Mouse (Mus musculus) adrenal gland, adult 2 months (tissue): ENCODE measurements around the gene Baiap2l1. TPM values are rescaled to one million over a fixed set of nuclear protein-coding genes. Genes with fewer than 3 reads are reported as not detected.
A peak's percentile ranks its signal among the peaks of the same experiment; 100 is the strongest.
"Not testable (repeated sequence)": the region's sequence is repeated elsewhere in the genome, so short reads cannot be mapped to it uniquely, and the experiment has no call there.

Source experiments
- DNase-seq: peaks from one replicate; pipeline ENCODE4 v3.0.0; 2021
- long read RNA-seq: library from polyadenylated mRNA; stranded (forward); transcript quantifications from one replicate; pipeline ENCODE4 v2.0.0, GENCODE M21; 2021
- polyA plus RNA-seq: library from polyadenylated mRNA; depleted of rRNA; stranded (reverse); fragments of >200 nt; gene quantifications from 2 replicates; pipeline ENCODE4 v1.2.3, GENCODE M21; 2012; rRNA removed
- total RNA-seq, 2 experiments: library from RNA; stranded (reverse); gene quantifications; 2 replicates each; pipeline ENCODE4 v1.2.3; 2021

Gene Baiap2l1
- total RNA-seq (1 to 10 TPM; 8.5 to 8.6 TPM), polyA plus RNA-seq (5.6 and 6.9 TPM in 2 replicates)
- long read RNA-seq, partial matches to known transcripts: 1 of 2 reads
- long read RNA-seq, other reads (novel, unspliced or antisense): 1 of 2 reads

DNA sequence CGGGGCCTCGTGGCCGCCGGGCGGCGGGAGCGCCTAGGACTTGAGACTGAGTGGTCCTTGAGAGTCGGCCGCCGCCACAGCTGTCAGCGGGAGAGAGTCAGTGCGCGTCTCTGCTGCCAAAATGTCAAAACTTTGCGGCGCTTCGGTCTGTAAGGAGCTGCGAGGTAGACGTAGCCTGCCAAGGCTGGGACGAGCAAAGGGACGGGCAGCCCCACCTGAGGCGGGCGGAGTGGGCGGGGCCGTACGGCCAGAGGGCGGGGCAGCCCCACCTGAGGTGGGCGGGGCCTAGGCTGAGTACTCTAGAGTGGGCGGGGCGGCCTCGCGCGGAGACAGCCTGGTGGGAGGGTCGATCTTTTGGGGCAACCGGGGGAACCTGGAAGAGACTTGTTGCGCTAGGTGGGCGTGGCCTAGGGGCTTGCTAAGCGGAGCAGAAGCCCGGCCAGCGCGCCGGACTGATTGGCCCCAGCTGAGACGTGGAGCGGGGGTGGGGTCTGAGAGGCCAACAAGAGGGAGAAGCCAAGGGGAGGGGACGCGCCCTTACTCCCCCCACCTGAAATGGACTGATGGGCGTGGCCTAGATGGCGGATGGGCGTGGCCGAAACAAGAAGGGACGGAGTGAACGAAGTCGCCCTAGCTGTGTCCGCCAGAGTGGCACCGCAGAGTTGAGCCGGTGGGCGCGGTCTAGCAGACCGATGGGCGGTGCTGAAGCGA lies at the start of gene Baiap2l1:
Baiap2l1 (minus strand) TSS at position 232 of the 711 bp plus-strand sequence.
- peak; percentile 96 for DNase-seq

DNA sequence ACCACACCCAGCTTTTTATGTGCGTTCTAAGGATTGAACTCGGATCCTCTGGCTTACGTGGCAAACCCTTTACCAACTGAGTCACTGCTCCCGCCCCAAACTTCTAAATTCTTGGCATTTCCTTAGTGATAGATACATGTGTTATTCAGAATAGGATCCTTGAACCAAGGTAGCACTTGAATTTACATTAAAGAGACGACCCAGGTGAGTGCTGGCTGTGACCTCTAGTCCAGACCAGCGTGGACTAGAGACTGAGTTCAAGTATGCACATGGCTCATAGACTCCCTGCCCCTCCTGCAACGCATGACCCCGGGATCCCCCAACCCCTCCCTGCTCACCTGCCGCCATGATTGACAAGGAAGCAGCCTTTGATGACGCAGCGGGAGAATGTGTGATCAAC lies 48.3 kb upstream of the Baiap2l1 start:
- DNase-seq: no peak

DNA sequence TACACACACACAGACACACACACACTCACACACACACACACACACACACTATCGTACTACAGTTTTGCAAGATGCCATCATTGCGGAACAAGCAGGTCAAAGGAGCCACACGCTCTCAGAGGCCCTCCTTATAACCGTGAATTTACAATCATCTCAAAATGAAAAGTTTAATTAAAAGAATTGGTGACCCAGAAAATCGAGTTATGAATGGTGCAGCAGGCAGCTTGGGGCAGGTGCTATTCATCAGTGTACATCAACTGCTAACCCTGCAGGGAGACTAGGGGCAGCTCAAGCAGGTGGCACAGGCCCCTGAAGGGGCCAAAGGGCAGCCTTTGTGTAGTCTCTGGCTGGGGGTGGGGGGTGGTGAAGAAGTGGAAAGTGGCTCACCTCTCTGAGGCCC lies 42.9 kb upstream of the Baiap2l1 start:
- DNase-seq: no peak

DNA sequence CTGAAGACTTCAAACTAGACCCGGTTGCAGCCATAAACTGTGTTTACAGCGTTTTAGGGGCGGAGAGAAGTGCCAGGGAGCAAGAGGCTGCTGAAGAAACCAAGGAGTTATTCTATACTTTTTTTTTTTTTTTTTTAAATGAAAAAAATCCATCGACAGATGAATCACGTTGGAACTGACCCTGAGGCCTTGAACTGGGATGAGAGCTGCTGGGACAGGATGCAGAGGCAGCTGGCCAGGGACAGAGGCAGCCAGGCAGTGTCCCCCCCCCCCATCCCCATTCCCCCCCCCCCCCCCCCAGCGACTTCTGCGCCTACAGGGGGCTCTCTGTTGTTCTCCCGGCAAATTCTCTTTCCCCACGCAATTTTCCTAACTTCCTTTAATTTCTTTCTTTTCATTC lies 39.7 kb upstream of the Baiap2l1 start:
- peak; percentile 40 for DNase-seq

DNA sequence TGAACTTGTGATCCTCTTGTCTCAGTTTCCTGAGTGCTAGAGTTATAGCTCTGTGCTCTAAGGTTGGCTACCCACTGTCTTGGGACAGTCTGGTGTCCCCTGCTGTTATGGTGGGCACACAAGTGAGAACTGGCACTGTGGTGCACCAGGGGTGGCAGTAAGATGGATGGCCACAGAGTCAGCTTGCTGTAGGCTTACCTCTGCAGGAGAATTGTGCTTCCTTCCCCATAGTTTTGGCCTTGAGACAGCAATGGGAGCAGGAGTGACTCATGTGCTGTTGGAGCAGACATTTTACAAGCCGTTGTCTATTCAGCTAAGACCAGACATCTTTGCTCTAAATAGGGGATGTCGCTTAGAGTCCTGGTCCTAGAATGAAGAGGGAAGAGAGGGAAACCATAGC lies 36.2 kb upstream of the Baiap2l1 start:
- DNase-seq: peak; percentile 67

DNA sequence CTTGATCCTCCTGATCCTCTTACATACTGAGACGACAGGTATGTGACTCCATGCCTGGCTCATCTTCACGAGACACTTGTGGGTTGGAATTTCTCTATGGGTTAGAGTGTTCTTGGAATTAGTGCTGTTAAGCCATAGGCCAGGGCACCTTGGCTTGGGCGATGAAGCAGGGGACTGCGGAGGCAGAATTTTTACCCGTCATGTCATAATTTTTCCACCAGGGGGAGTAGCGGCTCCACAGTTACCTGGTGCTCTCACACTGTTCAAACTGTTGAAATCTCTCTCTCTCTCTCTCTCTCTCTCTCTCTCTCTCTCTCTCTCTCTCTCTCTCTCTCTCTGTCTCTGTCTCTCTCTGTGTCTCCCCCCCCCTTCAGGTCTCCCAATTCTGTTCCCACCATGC lies 29.9 kb upstream of the Baiap2l1 start:
- peak; percentile 60 for DNase-seq

DNA sequence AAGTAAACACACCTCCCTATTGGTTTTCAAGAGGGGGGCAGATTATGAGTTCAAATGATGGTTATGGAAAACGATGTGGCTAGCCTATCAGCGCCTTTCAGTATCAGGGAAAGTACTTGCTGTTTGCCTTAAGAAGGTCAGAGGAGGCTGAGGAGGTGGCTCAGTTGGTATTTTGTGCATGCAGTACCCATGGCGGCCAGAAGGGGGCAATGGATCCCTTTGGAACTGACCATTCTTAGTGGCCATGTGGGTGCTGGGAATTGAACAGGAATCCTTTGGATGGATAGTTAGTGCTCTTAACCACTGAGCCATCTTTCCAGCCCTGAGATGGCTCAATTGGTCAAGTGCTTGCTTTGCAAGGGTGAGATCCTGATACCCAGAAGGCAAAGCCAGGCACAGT lies 26.0 kb upstream of the Baiap2l1 start:
- DNase-seq: no peak

DNA sequence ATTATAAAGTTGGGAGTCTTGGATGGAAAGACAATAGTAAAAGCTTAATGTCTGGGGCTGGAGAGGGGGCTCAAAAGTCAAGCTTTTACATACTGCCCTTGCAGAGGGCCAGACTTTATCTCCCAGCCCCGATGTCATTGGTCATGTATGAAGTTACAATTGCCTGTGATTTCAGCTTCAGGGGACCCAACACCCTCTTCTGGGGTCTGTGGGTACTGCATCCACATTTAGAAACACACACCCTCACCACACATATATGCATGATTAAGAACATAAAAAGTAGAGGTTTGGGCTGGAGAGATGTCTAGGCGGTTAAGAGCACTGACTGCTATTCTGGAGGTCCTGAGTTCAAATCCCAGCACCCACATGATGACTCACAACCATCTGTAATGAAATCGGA lies 23.9 kb upstream of the Baiap2l1 start:
- DNase-seq: no peak

DNA sequence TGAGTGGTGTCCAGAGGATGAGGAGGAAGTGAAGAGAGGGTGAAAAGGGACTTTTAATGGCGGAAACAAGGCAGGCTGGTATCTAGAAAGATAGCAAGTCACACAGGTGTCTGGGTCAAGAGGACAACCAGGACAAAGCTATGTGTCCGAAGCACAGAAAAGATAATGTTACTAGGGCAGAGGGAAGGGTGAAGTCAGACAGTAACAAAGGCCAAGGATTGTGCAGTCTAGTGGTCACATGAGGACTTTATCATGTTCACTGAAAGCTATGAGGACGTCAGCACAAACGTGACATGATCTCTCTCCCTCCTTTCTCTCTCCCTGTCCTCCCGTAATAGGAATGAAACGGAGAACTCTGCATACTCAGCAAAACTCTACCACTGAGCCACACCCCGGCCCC lies 22.8 kb upstream of the Baiap2l1 start:
- DNase-seq: no peak

DNA sequence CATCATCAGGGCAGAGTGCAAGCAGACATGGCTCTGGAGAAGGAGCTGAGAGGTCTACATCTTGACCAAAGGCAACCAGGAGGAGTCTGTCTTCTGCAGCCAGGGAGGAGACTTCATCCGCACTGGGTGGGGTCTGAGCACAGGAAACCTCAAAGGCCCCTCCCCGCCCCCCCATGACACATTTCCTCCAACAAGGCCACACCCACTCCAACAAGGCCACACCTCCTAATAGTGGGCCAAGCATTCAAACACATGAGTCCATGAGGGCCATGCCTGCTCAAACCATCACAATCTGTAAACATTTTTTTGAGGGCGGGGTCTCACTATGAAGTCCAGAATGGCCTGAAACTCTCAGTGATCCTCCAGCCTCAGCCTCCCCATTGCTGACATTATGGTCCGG lies 21.5 kb upstream of the Baiap2l1 start:
- DNase-seq: no peak

DNA sequence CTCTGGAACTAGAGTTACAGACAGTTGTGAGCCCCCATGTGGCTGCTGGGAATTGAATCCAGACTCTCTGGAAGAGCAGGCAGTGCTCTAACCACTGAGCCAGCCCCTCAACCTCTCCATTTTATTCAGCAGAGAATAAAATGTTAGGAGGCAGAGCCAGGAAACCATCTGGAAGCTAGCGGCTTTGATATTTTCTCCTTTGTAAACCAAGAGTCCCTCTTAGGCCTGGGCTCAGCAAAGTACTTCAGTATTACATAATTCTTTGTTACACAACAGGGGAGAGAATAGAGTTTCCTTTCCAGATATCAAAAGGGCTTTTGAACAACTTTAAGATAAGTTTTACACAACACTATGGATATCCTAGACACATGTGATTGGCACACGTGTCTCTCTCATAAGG lies 15.0 kb upstream of the Baiap2l1 start:
- DNase-seq: no peak

DNA sequence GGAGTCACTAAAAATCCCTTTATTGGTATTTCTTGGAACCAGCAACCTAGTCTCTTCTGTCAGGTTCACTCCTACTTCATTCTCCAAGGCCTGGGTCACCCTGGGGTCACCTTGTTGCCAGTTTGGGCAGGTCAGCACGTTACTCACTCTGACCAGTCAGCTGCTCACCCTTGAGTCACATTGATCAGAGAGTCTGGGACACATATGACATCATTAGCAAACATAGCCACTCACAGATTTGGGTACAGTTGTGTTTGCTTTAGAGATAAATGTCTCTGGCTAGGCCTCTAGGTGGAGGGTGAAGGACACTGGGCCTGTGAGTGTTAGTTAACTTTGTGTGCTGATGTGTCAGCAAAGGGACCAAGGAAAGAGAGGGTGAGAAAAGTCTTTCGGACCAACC lies 14.3 kb upstream of the Baiap2l1 start:
- peak; percentile 84 for DNase-seq

DNA sequence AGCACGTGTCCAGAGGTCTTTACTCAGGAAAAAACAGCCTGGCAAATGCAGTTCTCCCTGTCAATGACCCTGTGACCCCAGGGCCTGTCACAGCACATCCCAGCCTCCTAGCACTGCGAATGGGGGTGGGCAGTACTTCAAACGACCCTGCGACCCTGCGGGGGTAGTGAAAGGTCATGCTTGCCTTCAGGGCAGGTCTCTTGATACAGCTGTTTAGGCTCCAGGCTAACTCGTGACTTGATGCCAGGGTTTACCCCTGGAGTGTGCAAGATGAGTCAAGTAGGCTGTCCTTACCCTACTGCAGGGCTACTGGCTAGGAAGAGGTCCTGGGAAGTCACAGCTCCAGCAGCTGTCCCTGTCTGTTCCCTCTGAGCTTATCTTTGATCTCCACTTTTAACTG lies 13.1 kb upstream of the Baiap2l1 start:
- DNase-seq: peak; percentile 54

DNA sequence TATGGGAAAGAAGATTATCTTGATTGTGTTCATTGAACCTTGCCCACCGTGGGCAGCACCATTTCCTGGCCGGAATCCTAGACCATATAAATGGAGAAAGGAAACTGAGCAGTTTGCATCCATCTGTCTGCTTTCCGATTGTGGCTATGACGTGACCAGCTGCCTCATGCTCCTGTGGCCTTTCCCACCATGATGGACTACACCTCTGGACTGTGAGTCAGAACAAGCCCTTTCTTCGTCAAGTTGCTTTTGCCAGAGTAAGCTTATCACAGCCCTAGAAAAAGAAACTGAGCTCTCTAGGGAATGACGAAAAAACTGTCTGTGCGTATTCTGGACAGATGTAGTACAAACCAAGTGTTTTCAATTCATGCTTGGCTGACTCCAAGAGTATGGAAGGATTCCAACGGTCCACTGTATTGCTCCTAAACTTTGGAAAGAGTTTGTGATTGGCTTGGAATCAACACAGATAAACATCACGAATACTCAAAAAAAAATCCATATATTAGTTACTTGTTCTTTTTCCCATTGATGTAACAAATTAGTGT lies 10.8 kb upstream of the Baiap2l1 start:
- DNase-seq: no peak

DNA sequence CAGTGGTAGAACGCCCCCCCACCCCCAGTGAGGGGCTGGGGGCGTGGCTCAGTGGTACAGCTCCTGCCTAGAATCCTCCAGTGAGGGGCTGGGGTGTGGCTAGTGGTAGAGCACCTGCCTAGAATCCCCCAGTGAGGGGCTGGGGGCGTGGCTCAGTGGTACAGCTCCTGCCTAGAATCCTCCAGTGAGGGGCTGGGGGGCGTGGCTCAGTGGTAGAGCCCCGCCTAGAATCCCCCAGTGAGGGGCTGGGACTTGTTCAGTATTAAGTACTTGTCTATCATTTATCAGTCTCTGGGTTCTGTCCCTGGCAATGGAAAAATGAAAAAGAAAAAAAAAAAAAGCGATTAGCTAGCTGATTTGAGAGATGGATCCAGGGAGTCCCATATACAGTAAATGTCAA lies 8.6 kb upstream of the Baiap2l1 start:
- not testable (repeated sequence) for DNase-seq

DNA sequence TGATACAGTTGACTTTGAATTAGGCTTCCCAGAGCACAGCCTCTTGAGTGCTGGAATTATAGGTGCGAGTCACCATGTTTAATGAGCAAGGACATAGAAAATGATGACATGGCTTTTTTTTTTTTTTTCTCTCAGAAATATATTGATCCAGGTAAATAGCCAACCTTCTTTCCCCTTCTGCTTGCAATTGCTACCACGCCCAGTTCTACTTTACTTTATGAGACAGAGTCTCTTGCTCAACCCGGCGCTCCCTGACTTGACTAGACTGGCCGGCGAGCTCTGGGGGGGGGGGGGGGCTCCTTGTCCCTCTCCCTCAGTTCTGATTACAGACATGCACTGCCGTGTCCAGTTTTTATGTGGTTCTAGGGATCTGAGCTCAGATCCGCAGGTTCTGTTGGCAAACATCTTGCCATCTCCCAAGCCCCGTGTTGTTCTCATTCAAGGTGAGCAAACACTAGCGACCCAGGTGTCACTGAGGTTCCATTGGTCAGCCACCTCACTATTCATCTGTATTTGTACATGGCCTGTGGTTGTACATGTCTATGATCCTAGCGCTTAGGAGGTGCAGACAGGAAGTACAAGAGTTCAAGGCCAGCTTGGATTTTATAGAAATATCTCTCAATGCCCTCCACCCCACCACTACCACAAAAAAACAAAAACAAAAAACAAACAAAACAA lies 6.9 kb upstream of the Baiap2l1 start:
- no peak for DNase-seq

DNA sequence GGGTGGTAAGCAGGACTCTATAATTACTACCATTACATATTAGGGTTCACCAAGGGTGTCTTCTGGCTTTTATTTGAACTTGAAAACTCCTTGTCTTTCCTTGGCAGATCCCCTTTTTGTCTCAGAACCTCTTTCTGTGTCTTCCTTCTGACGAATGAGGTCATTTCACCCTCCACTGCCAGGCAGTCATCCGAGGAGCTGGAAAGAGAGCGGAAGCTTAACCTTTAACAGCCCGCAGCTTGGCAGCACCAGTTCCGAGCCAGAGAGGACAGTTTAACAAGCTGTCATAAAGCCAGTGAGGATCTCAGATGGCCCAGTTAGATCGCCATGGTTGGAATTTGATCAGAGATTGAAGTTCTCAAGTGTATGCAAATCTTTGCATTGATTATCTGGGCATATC lies 2.4 kb upstream of the Baiap2l1 start:
- DNase-seq: peak; percentile 44

DNA sequence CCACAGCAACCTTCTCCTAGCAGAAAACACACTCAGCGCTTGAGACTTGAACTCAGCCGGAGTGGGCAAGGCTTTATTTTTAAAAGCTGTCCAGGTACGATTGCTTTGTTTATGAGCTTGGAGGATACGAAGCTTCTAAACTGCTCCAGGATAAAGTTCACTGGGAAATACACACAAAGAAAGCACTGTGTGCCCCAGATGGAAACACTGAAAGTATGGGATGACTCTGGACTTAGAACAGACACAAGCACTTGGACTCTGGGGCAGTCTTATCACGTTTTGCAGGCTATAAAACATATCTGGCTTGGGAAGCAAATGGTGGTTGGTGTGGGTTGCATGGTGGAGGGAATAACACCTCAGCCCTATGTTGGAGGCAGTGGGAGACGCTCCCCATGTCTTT lies 2.0 kb upstream of the Baiap2l1 start:
- DNase-seq: no peak

DNA sequence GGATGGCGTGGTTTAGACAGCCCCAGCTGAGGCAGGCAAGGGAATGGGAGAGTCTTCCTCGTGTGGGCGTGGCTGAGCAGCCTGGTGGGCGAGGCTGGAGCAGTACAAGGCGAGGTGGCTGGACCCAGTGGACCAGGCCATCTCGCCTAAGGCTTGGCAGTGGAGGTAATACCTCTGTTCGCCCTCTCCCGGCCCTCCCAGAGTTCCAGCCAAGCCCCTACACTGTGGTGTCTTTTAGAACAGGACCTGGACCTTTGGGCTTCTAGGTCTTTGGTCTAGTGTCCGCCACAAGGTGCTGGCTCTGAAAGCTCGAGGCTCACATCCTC lies 643 bp upstream of the Baiap2l1 start:
- no peak for DNase-seq

DNA sequence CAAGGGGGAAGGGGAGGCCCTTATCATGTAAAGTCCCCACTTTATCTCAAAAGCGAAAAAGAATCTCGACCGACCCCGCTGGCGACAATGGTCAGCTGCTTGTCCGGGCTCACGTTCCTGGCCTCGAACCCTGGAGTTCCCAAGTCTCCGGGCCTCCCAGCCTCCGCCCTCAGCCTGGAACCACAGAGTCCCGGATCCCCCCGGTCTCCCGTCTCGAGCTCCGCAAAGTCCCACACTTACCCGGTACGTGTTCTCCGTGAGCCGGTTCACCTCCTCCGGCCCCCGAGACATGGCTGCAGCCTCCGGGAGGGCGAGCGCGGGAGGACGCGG lies 396 bp downstream of the Baiap2l1 start:
- DNase-seq: no peak

DNA sequence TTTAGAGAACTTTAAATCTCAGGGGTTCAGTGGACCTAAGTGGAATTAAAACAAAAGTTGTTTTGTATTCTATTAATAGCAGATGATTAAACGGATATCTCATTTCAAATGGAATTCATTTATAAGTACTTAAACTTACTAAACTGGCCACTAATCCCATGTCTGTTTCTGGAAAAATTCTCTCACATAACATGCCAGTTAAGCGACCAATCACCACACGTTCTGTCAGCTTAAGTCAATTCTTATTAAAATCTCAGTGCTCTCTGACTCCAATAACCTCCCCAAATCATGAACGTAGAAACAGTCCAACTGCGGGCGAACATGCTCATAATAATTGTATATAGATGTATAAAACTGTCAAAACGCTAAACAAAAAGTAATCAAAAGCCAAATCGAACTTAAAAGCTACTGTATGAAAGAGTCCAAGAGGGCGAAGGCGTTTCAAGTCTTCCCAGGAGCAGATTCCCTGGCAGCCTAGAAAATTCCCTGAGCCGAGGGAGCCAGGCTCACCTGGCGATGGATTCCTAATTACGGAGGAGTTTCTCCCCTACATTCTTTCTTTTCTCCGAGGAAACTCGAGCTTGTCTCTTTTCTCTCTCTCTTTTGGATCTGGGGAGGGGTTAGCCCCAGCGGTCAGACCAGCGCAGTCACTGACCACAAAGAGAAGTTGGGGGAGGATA lies 996 bp downstream of the Baiap2l1 start:
- peak; percentile 14 for DNase-seq

DNA sequence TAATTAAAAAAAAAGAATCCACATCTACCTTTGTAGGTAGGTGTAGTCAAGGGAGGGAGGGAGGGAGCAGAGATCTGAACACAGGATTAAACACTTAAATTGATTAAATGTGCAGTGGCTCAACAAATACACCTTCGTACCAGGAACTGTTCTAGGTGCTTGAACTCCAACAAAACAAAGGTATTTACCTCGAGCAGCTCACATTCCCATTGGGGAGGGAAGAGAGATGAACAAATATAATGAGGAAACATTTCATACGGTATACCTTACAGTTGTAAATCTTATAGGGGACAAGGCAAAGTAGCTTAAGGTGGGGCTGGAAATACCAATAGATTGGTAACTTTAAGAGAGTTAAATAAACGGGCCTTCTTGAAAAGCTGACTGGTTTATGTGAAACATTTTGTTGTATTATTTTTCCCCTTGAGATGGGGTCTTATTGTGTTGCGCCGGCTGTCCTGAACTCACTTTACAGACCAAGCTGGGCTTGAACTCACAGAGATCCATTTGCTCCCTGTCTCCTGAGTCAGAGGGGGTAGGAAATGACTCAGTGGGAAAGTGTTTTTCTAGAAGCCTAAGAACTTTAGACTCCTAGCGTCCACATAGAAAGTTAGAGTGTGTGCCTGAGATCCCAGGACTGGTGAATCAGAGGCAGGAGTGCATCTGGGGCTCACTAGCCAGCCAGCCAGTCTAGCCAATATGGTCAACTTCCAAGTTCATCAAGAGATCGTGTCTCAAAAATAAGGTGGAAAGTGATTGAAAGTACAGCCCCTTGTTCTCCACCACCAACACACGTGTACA lies 5.5 kb downstream of the Baiap2l1 start:
- DNase-seq: no peak
